Mouse (Mus musculus) T-helper 2 cell (primary cell): Measurements from ENCODE around the gene Sos2.

Experiments
- in situ Hi-C: fragments of 300-600 bp; cut with MboI, MseI; formaldehyde crosslinking; loops from one replicate; pipeline ENCODE4 v1.15.1; 2025; ENCODE audit warnings: high pct_unique_total_duplicates

The Sos2 gene

GRCm38 (mm10) chr12:69681566-69682061, at the start of gene Sos2:
Gene Sos2 (minus strand): TSS chr12:69681852.
- in situ Hi-C loops = no loop called here

GRCm38 (mm10) chr12:69730306-69730705, 48.7 kb upstream of the Sos2 start:
- in situ Hi-C loops = no loop called here

GRCm38 (mm10) chr12:69729246-69729645, 47.6 kb upstream of the Sos2 start:
- in situ Hi-C loops = no loop called here

- in situ Hi-C loops = no loop called here
Measured at GRCm38 (mm10) chr12:69724711-69725460, 43.2 kb upstream of the Sos2 start, which contains the start of the genes L2hgdh and Atp5s. Gene L2hgdh (minus strand): TSS chr12:69724873. Gene Atp5s (plus strand): TSS chr12:69724950.

- in situ Hi-C loops = no loop called here
Measured at GRCm38 (mm10) chr12:69724018-69724710, 42.5 kb upstream of the Sos2 start.

- in situ Hi-C loops = no loop called here
Measured at GRCm38 (mm10) chr12:69723376-69723775, 41.7 kb upstream of the Sos2 start.

GRCm38 (mm10) chr12:69722857-69723256, 41.2 kb upstream of the Sos2 start:
- in situ Hi-C loops = no loop called here

- in situ Hi-C loops = no loop called here
Measured at GRCm38 (mm10) chr12:69713628-69714027, 32.0 kb upstream of the Sos2 start.

- in situ Hi-C loops = no loop called here
Measured at GRCm38 (mm10) chr12:69704799-69705458, 23.3 kb upstream of the Sos2 start.

- in situ Hi-C loops = loop anchor here (5.0 kb wide), 1 partner anchor 486 kb away; no protein-coding TSS in a partner anchor
Measured at GRCm38 (mm10) chr12:69698352-69698751, 16.7 kb upstream of the Sos2 start.

- in situ Hi-C loops = loop anchor here (5.0 kb wide), 1 partner anchor 484 kb away; no protein-coding TSS in a partner anchor
Measured at GRCm38 (mm10) chr12:69696746-69697145, 15.1 kb upstream of the Sos2 start.

- in situ Hi-C loops = no loop called here
Measured at GRCm38 (mm10) chr12:69693471-69693870, 11.8 kb upstream of the Sos2 start.

- in situ Hi-C loops = no loop called here
Measured at GRCm38 (mm10) chr12:69690714-69691113, 9.1 kb upstream of the Sos2 start.

GRCm38 (mm10) chr12:69689094-69689493, 7.4 kb upstream of the Sos2 start:
- in situ Hi-C loops = no loop called here

GRCm38 (mm10) chr12:69688368-69688767, 6.7 kb upstream of the Sos2 start:
- in situ Hi-C loops = no loop called here

GRCm38 (mm10) chr12:69683537-69683936, 1.9 kb upstream of the Sos2 start:
- in situ Hi-C loops = no loop called here

GRCm38 (mm10) chr12:69682788-69683419, 1.3 kb upstream of the Sos2 start:
- in situ Hi-C loops = no loop called here

- in situ Hi-C loops = no loop called here
Measured at GRCm38 (mm10) chr12:69682065-69682787, 574 bp upstream of the Sos2 start.

- in situ Hi-C loops = no loop called here
Measured at GRCm38 (mm10) chr12:69680635-69681565, 752 bp downstream of the Sos2 start.

GRCm38 (mm10) chr12:69676157-69676556, 5.5 kb downstream of the Sos2 start:
- in situ Hi-C loops = no loop called here
